Mouse (Mus musculus): ENCODE data around the gene Mrps35. TPM values are rescaled to one million over a fixed set of nuclear protein-coding genes. Genes with fewer than 3 reads are reported as not detected.

Mrps35 gene
- polyA plus RNA-seq, 1 experiment from 2014 or later: 89.5 TPM

- 55% methylated on average over 6 of the region's 6 CpGs for WGBS
- Histone ChIP-seq H3K4me2 (no peak overlapping the region), H3K27me3 (no peaks in the 10 kb centered on the region), H3K4me1 (no peaks in the 10 kb centered on the region), H3K9me3 (no peaks in the 10 kb centered on the region), H3K9ac (no peak overlapping the region), H3K4me3 (replicated peaks) (no peak overlapping the region), H3K36me3 (replicated peaks) (no peaks in the 10 kb centered on the region), H3K27ac (no peak overlapping the region)
- no peak for ATAC-seq (ENCODE audit: low FRiP score)
Observed at GRCm38 (mm10) chr6:147121320-147121719, 78.8 kb downstream of the Mrps35 start.

Other genes with a start within 250 kb of the Mrps35 start
- gene Arntl2, start 246.7 kb upstream of the Mrps35 start, polyA plus RNA-seq (2016; fragmentation: Nextera tagmentation; extraction: Ambion mirVana): 0.86 and 1.4 TPM in 2 replicates
- not detected in 2 replicates for gene Smco2, start 192.7 kb upstream of the Mrps35 start, polyA plus RNA-seq (2016; fragmentation: Nextera tagmentation; extraction: Ambion mirVana)
- 24.9 and 29.9 TPM in 2 replicates for gene Ppfibp1, start 154.3 kb upstream of the Mrps35 start, polyA plus RNA-seq (2016; fragmentation: Nextera tagmentation; extraction: Ambion mirVana)
- not detected in 2 replicates for gene 1700034J05Rik, start 88.3 kb upstream of the Mrps35 start, polyA plus RNA-seq (2016; fragmentation: Nextera tagmentation; extraction: Ambion mirVana)
- 0.62 and 1.1 TPM in 2 replicates for gene Rep15, start 10.2 kb upstream of the Mrps35 start, polyA plus RNA-seq (2016; fragmentation: Nextera tagmentation; extraction: Ambion mirVana)
- gene Mansc4, start 44.3 kb downstream of the Mrps35 start, polyA plus RNA-seq (2016; fragmentation: Nextera tagmentation; extraction: Ambion mirVana): 0.41 and 0.68 TPM in 2 replicates
- 6.7 and 7.3 TPM in 2 replicates for gene Klhl42, start 48.6 kb downstream of the Mrps35 start, polyA plus RNA-seq (2016; fragmentation: Nextera tagmentation; extraction: Ambion mirVana)
- gene Pthlh, start 221.4 kb downstream of the Mrps35 start, polyA plus RNA-seq (2016; fragmentation: Nextera tagmentation; extraction: Ambion mirVana): 2.8 and 3.4 TPM in 2 replicates

All from forebrain, embryonic 12.5 days (tissue).